In genomic region chr11:21237474-21238278, GRCm38 (mm10) we compare ENCODE assay signal across 8 mouse cellular contexts. TPM values are rescaled to one million over a fixed set of nuclear protein-coding genes. Genes with fewer than 3 reads are reported as not detected.
DNase-seq lines count a peak whose midpoint lies in the region; ATAC-seq and TF ChIP-seq lines count a peak whose summit lies in the region.

No protein-coding gene starts in this region.

- no peaks in the 10 kb centered on the region for H3K27me3 ChIP-seq in midbrain, embryonic 16.5 days (ENCODE audit: control insufficient read depth, insufficient read depth, low read depth, low read length)

- no peak for DNase-seq in left cerebral cortex, adult 2 months (ENCODE audit: extremely low spot score in 1 of 2, low spot score in 2 of 2)
- DNase-seq in left cerebral cortex, adult 18-20 months (ENCODE audit: low spot score in 2 of 2) = no peak
- peak; percentile 83 for DNase-seq in induced T-regulatory cell, adult 2 months (ENCODE audit: low read depth)
- DNase-seq in thymus, postnatal 36 days = no peak
- DNase-seq in right cerebral cortex, postnatal 36 days (ENCODE audit: low spot score in 2 of 2) = no peak
- DNase-seq in lung, postnatal 4 days = no peak

- H3K4me3 ChIP-seq in left cerebral cortex, adult 2 months = peak overlapping the region; percentile 83
- no peak overlapping the region for H3K4me3 ChIP-seq in brown adipose tissue, adult 24 weeks (ENCODE audit: insufficient read depth, low read depth, low read length)
- peak overlapping the region; percentile 96 for H3K4me3 ChIP-seq in midbrain, embryonic 16.5 days (ENCODE audit: low read depth, low read length)

- H3K4me2 ChIP-seq in midbrain, embryonic 16.5 days (ENCODE audit: low read length) = peak overlapping the region; percentile 61

- 0 out of 2 replicates have a peak, but pooled peaks cover 2% of the 10 kb centered on the region for H3K9me3 ChIP-seq in midbrain, embryonic 16.5 days (replicated peaks; ENCODE audit: control insufficient read depth, low read length, poor library complexity, severe bottlenecking)

- TF ChIP-seq CTCF in left cerebral cortex, adult 2 months (IDR thresholded peaks at IDR 0.05) = no peak

- H3K27ac ChIP-seq in left cerebral cortex, adult 2 months = peak overlapping the region; percentile 94
- peak overlapping the region; percentile 60; the same call in 1 of the 2 replicates for H3K27ac ChIP-seq in brown adipose tissue, adult 24 weeks (replicated peaks; ENCODE audit: low read depth, low read length)
- no peak overlapping the region; the same call in 1 of the 2 replicates for H3K27ac ChIP-seq in midbrain, embryonic 16.5 days (ENCODE audit: low read length)

- 94% methylated on average over 2 of the region's 2 CpGs for WGBS in midbrain, embryonic 16.5 days

- peak overlapping the region; percentile 98 for H3K9ac ChIP-seq in midbrain, embryonic 16.5 days (ENCODE audit: low read depth, low read length)

- no peaks in the 10 kb centered on the region for H3K36me3 ChIP-seq in midbrain, embryonic 16.5 days (ENCODE audit: control insufficient read depth, insufficient read depth, low read length)

- H3K4me1 ChIP-seq in brown adipose tissue, adult 24 weeks (ENCODE audit: control insufficient read depth, insufficient read depth, insufficient read length, low read length) = peaks cover 4% of the 10 kb centered on the region
- peaks cover 22% of the 10 kb centered on the region for H3K4me1 ChIP-seq in midbrain, embryonic 16.5 days (ENCODE audit: control insufficient read depth, insufficient read depth, low read length)

- ATAC-seq in midbrain, embryonic 16.5 days = no peak

- intact Hi-C loops in left cerebral cortex, adult 2 months (cut with DNase I) = loop anchor here (2.0 kb wide), 1 partner anchor 145 kb away; no protein-coding TSS in a partner anchor

RNA-seq across cellular contexts. Expression of gene Vps54, which starts 1.4 kb away (rescaled TPM):
- 10 to 100 TPM; 30.7 to 32.1 TPM for total RNA-seq in left cerebral cortex, adult 2 months (2021)
- total RNA-seq in left cerebral cortex, adult 18-20 months (2021) = 10 to 100 TPM; 28.2 to 30.8 TPM
- 24.0 and 27.4 TPM in 2 replicates for polyA plus RNA-seq in brown adipose tissue, adult 24 weeks (2012; ENCODE audit: insufficient read depth, insufficient read length, missing spikeins)
- polyA plus RNA-seq in midbrain, embryonic 16.5 days (2015; fragmentation: Nextera tagmentation; extraction: Ambion mirVana) = 10.3 TPM in 2 replicates
